Mouse (Mus musculus): ENCODE results near the gene Pabpn1l. TPM values are rescaled to one million over a fixed set of nuclear protein-coding genes. Genes with fewer than 3 reads are reported as not detected.

Gene Pabpn1l
- polyA plus RNA-seq, 1 experiment, result 0.55 TPM

DNA sequence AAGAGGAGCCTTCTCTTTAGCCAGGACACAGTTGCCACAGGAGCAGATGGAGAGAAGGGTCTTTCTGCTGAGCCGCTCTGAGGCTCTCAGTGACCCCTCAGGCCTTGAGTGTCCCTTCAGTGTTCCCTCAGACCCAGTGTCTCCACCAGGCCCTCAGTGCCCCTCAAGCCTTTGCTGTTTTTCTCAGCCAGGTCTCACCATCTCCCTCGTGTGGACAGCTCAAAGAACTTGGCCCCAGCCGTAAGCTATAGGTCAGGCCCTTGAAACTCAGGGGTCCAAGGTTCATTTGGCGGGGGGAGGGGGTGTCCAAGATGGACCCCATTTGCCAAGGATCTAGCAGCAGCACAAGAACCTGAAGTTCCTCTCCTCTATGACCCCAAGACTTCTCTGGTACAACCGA is 2.1 kb upstream of the Pabpn1l start:
- H3ac ChIP-seq (ENCODE audit: control insufficient read depth, insufficient read length), result no peak overlapping the region
- TF ChIP-seq MAX (IDR thresholded peaks at IDR 0.05; ENCODE audit: low read depth), result no peak
- no peak for TF ChIP-seq TCF3 (IDR thresholded peaks at IDR 0.05; ENCODE audit: insufficient read length, low read depth)
- no peak for TF ChIP-seq POLR2A (IDR thresholded peaks at IDR 0.05; ENCODE audit: insufficient read length, low read depth)
- no peak for TF ChIP-seq SRF (IDR thresholded peaks at IDR 0.05; ENCODE audit: control insufficient read depth, insufficient read length, low read depth)
- no peak for TF ChIP-seq TCF12 (IDR thresholded peaks at IDR 0.05; ENCODE audit: insufficient read depth, poor library complexity, severe bottlenecking)
- no peak for TF ChIP-seq MYOG (IDR thresholded peaks at IDR 0.05; ENCODE audit: control insufficient read depth in 1 of 3, insufficient read depth in 1 of 3, insufficient read length in 2 of 3, low read depth in 2 of 3)
- no peak for TF ChIP-seq MYOD1 (IDR thresholded peaks at IDR 0.05; ENCODE audit: control insufficient read depth in 1 of 3, insufficient read length in 2 of 3, low read depth in 2 of 3)
- TF ChIP-seq REST (IDR thresholded peaks at IDR 0.05; ENCODE audit: insufficient read depth, insufficient read length), result no peak
- no peak for TF ChIP-seq E2F4 (IDR thresholded peaks at IDR 0.05; ENCODE audit: insufficient read depth)
- no peak for TF ChIP-seq POLR2AphosphoS2 (IDR thresholded peaks at IDR 0.05; ENCODE audit: insufficient read length, low read depth)
- no peak for TF ChIP-seq USF1 (IDR thresholded peaks at IDR 0.05; ENCODE audit: low read depth)
- TF ChIP-seq CEBPB (IDR thresholded peaks at IDR 0.05; ENCODE audit: insufficient read depth, poor library complexity, severe bottlenecking), result no peak
- no peak overlapping the region for H3K4me3 ChIP-seq
- H3K36me3 ChIP-seq (ENCODE audit: control insufficient read depth, insufficient read depth), result no peaks in the 10 kb centered on the region
- no peaks in the 10 kb centered on the region for H3K79me2 ChIP-seq (ENCODE audit: control insufficient read depth, insufficient read depth)
- H3K27me3 ChIP-seq (ENCODE audit: control insufficient read depth, insufficient read depth, insufficient read length), result peaks cover 26% of the 10 kb centered on the region
- H3K4me2 ChIP-seq (ENCODE audit: low read depth), result no peak overlapping the region

DNA sequence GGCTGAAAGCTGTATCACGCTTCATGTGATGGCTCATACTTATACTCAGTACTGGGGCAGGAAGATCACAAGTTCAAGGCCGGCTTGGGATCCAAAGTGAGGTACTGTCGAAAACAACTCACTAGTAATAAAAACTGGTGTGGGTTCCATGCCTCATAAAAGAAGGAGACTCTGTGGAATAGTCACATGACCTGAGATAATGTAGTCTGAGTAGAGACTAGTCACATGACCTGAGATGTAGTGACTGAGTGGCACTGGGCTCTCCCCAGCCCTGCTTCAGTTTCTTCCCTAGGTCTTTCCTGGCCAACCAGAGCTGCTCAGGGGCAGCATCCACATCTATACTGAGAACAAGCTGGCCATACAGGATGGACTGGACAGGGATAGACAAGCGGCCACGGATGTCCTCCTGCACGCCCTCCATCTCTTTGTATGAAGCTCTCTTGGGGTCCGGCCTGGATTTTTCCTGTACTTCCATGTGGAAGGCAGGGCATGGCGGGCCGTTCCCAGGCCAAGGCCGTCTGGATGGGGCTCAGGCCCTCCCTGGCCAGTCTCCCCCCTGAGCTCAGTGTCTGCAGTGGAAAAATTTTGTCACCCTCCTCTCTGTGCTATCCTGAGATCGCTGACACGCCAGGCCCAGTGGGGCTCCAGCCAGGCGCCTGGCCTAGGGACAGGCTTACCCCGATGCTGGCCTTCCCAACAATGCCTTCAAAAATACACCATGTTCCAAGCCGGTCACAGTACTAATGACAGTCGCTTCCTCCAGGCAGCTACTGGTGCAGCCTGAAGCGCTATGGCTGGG is 1.5 kb upstream of the Pabpn1l start:
- Histone ChIP-seq H3K4me2 (ENCODE audit: low read depth) (no peak overlapping the region), H3ac (ENCODE audit: control insufficient read depth, insufficient read length) (no peak overlapping the region), H3K79me2 (ENCODE audit: control insufficient read depth, insufficient read depth) (no peaks in the 10 kb centered on the region), H3K27me3 (ENCODE audit: control insufficient read depth, insufficient read depth, insufficient read length) (peaks cover 20% of the 10 kb centered on the region), H3K4me3 (no peak overlapping the region), H3K36me3 (ENCODE audit: control insufficient read depth, insufficient read depth) (no peaks in the 10 kb centered on the region)
- TF ChIP-seq TCF12 (IDR thresholded peaks at IDR 0.05; ENCODE audit: insufficient read depth, poor library complexity, severe bottlenecking), result no peak
- TF ChIP-seq USF1 (IDR thresholded peaks at IDR 0.05; ENCODE audit: low read depth), result peak; percentile 21

DNA sequence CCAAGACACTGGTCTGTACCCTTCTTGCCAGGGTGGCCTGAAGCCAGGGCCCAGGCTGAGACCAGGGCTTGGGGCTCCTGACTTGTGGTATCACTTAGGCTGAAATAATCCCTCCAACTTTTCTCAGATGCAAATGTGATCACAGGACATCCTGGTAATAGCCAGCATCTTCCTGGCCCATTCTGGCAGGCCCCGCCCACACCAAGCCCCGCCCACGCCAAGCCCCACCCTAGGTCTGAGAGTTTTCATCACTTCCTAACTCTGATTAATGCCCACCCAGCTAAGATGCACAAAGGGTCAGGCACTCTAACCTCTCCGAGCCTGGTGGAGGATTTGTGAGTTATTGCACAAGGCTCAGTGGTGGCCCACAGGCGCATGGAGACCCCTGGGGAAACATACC is 2.1 kb downstream of the Pabpn1l start:
- no peak overlapping the region for H3K4me3 ChIP-seq
- H3K79me2 ChIP-seq (ENCODE audit: control insufficient read depth, insufficient read depth), result no peaks in the 10 kb centered on the region
- H3ac ChIP-seq (ENCODE audit: control insufficient read depth, insufficient read length), result no peak overlapping the region
- no peak overlapping the region for H3K4me2 ChIP-seq (ENCODE audit: low read depth)
- no peaks in the 10 kb centered on the region for H3K36me3 ChIP-seq (ENCODE audit: control insufficient read depth, insufficient read depth)
- H3K27me3 ChIP-seq (ENCODE audit: control insufficient read depth, insufficient read depth, insufficient read length), result peaks cover 18% of the 10 kb centered on the region
- TF ChIP-seq TCF12 (IDR thresholded peaks at IDR 0.05; ENCODE audit: insufficient read depth, poor library complexity, severe bottlenecking) (no peak), E2F4 (IDR thresholded peaks at IDR 0.05; ENCODE audit: insufficient read depth) (no peak), CEBPB (IDR thresholded peaks at IDR 0.05; ENCODE audit: insufficient read depth, poor library complexity, severe bottlenecking) (no peak)

DNA sequence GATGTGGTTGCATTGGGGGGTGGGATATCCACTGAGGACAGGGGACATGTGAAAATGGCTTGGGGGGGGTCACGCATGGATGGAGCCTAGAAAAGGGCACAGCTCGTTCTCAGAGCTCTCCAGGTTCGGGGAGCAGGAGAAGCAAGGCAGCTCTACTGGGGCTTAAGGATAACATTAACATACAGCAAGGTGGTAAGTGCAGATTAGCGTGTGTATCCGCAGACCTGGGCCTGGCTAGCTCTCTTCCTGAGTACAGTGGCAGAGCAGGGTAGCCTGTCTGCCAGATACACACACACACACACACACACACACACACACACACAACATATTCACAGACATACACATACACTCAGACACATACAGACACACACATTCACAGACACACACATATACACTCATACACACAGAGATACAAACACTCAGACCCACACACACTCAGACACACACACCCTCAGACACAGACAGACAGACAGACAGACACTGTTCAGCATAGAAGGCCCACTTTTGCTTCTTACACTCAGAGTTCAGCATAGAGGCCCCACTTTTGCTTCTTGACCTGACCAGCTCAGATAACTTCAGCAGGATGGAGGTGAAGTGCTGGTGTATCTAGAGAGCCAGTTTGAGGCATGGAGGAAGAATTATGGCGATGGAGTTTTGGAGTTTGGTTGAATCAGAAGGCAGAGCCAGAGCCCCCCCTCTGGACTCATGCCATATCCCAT is 3.7 kb downstream of the Pabpn1l start:
- Histone ChIP-seq H3K36me3 (ENCODE audit: control insufficient read depth, insufficient read depth) (no peaks in the 10 kb centered on the region), H3K4me2 (ENCODE audit: low read depth) (no peak overlapping the region)
- TF ChIP-seq MAX (IDR thresholded peaks at IDR 0.05; ENCODE audit: low read depth), result no peak
- TF ChIP-seq MYOD1 (IDR thresholded peaks at IDR 0.05; ENCODE audit: control insufficient read depth in 1 of 3, insufficient read length in 2 of 3, low read depth in 2 of 3), result no peak

DNA sequence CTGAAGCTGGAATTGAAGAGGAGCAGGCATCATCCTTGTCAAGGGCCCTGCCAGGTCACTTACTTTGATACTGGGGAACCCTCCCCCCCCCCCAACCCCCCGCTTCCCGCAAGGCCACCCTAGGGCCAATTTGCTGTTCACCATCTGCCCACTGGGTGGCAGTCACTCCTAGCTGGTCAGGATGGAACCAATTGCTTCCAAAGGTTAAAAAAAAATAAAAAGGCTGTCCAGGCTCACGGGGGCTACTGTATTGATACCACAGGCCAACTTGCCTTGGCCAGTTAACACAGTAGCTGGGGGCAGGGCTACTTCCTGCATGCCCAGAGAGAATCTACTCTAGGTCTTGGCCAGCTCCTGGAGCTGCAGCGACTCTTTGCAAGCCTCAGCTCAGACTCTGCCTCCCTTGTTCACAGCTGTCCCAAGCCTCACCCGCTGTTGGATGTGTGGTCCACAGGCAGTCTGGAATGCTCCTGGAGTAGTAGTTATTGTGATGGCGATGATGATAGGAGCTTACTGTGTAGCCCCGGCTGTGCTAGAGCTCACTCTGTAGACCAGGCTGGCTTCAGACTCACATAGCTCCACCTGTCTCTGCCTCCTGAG is 4.5 kb downstream of the Pabpn1l start:
- no peaks in the 10 kb centered on the region for H3K36me3 ChIP-seq (ENCODE audit: control insufficient read depth, insufficient read depth)
- peaks cover 13% of the 10 kb centered on the region for H3K27me3 ChIP-seq (ENCODE audit: control insufficient read depth, insufficient read depth, insufficient read length)
- H3K4me2 ChIP-seq (ENCODE audit: low read depth), result no peak overlapping the region
- TF ChIP-seq REST (IDR thresholded peaks at IDR 0.05; ENCODE audit: insufficient read depth, insufficient read length) (no peak), MYOD1 (IDR thresholded peaks at IDR 0.05; ENCODE audit: control insufficient read depth in 1 of 3, insufficient read length in 2 of 3, low read depth in 2 of 3) (peak in 2 of 3 experiments; percentile 45 to 48), POLR2A (IDR thresholded peaks at IDR 0.05; ENCODE audit: insufficient read length, low read depth) (no peak), MAX (IDR thresholded peaks at IDR 0.05; ENCODE audit: low read depth) (no peak), MYOG (IDR thresholded peaks at IDR 0.05; ENCODE audit: control insufficient read depth in 1 of 3, insufficient read depth in 1 of 3, insufficient read length in 2 of 3, low read depth in 2 of 3) (peak in 2 of 3 experiments; percentile 37 to 75)
- H3K79me2 ChIP-seq (ENCODE audit: control insufficient read depth, insufficient read depth), result no peaks in the 10 kb centered on the region
- H3ac ChIP-seq (ENCODE audit: control insufficient read depth, insufficient read length), result no peak overlapping the region
- H3K4me3 ChIP-seq, result no peak overlapping the region

More for the DNA sequence above, 3.7 kb downstream of the Pabpn1l start:
- no peak overlapping the region for H3ac ChIP-seq (ENCODE audit: control insufficient read depth, insufficient read length)
- H3K79me2 ChIP-seq (ENCODE audit: control insufficient read depth, insufficient read depth), result no peaks in the 10 kb centered on the region
- no peak overlapping the region for H3K4me3 ChIP-seq
- peaks cover 13% of the 10 kb centered on the region for H3K27me3 ChIP-seq (ENCODE audit: control insufficient read depth, insufficient read depth, insufficient read length)

Data from myocyte (in vitro differentiated cells).